Mouse (Mus musculus): ENCODE results near the gene Ccdc125.
A peak's percentile ranks its signal among the peaks of the same experiment; 100 is the strongest.
"Not testable (repeated sequence)": the region's sequence is repeated elsewhere in the genome, so short reads cannot be mapped to it uniquely, and the experiment has no call there.

Gene Ccdc125

DNA sequence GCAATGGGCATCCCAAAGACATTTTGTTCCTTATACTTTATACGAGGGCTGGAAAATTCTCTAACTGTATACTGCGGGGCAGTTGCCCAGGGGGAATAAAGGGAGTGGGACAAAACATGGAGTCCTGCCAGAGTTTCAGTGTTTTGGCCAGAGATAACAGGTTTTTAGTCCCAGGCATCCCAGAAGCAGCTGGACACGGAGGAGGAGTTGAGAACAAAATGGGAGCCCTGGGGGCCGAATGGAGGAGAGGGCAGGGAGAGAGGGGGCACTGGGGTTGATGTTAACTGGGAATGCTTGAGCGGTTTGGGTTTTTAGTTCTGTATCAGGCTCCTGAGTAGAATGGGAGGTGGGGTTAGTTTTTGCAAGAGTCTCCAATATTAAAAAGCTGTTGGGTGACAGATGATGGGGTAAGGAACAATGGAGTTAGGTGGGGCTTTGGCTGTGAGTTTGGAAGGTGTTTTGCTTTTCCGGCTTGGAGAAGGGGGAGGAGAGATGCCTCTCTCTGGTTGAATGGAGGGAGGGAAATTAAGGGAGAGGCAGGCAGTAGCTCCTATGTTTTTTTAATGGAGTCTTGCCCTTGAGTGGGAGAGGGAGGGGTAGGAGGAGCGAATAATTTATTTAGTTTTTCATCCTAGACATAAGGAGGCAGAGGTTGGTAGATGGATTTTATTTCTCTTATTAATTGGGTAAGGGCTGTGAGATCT is 54.7 kb downstream of the Ccdc125 start:
- DNase-seq, result peak; percentile 19

DNA sequence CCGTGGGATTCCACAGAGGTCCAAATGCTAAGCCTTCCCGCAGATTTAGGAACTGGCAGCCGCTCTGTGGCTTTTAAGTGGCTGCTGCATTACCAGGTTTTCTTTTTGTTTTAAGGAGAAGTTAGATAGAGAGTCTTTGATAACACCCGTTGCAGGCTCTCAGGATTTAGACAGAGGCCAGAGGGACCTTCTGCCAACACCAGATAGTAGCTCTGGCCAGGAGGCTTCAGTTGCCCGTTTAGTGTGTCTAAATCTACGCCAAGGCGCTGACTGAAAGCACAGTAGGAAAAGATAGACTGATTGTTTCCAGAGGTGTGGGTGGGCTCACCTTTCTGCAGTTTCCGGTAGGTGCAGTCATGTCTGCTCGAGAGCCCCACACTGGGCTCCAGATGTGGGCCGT is 55.7 kb downstream of the Ccdc125 start:
- DNase-seq, result no peak

DNA sequence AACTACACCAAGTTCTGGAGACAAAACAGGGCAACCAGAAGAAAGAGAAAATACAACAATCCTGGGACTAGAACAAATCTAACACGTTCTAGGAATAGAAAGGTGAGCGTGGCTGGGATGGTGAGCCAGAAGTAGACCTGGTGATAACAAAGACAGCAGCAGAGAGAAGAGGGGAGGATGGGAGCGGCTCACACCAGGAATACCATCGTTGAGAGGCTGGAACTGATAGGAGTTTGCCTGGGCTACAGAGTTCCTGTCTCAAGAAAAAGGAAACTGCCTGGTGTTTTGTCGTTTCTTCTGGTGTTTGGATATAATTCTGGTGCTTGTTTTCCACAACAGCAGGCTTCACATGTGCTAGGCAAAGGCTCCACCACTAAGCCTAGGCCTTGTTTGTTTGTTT is 58.6 kb downstream of the Ccdc125 start:
- DNase-seq, result no peak

DNA sequence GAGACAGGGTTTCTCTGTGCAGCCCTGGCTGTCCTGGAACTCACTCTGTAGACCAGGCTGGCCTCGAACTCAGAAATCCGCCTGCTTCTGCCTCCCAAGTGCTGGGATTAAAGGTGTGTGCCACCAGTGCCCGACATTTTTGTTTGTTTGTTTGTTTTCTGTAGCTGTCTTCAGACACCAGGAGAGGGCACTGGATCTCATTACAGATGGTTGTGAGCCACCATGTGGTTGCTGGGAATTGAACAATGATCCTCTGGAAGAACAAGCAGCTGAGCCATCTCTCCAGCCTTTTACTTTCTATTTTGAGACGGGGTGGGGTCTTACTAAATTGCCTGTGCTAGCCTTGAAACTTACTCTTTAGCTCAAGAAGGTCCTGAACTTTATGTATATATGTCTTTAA is 59.0 kb downstream of the Ccdc125 start:
- not testable (repeated sequence) for DNase-seq

DNA sequence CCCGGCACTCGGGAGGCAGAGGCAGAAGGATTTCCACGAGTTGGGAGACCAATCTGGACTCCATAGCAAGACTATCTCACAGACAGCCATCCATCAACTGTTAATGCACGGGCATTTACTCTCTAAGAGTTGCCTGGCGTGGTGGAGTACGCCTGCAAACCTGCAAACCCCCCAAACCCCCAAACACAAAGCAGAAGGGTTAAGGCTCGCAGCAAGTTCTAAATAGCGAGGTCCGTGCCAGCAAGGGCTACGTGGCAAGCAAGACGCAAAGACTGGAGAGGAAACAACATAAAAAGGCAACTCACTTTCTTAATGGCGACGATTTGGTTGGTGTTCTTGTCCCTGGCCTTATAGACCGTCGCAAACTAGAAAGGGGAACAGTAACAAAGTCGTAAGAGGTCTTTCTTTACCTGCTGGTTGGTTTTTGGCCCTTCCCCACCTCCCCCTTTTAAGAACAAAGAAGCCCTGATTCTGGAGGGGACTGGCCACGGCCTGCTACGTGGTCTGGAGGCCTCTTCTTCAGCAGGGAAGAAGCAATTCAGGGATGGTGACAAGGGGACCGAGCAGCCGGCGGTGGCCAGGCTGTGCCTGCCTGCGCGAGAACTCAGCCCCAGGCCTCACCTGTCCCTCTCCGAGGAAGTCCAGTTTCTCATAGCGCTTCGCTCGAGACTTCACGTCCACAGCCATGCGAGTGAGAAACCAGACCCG is 60.8 kb downstream of the Ccdc125 start:
- DNase-seq, result peak; percentile 34

DNA sequence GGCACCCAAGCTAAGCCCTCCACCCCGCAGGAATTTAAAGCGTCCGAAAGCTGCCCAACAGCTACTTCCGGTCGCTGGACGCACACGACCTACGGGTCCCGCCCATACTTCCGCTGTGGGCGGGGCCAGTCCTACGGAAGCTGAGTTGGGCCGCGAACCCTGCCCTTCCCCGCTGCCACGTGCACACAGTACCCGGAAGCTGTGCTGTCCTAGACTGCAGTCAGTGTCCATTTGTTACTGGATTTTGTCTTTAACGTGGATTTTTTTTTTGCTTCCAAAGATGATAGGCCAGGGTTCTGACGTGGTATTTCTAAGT is 61.3 kb downstream of the Ccdc125 start, which contains the start of gene Cdk7:
Gene Cdk7, minus strand, starts transcription at position 79 of the 316 bp plus-strand sequence.
- peak; percentile 97 for DNase-seq

DNA sequence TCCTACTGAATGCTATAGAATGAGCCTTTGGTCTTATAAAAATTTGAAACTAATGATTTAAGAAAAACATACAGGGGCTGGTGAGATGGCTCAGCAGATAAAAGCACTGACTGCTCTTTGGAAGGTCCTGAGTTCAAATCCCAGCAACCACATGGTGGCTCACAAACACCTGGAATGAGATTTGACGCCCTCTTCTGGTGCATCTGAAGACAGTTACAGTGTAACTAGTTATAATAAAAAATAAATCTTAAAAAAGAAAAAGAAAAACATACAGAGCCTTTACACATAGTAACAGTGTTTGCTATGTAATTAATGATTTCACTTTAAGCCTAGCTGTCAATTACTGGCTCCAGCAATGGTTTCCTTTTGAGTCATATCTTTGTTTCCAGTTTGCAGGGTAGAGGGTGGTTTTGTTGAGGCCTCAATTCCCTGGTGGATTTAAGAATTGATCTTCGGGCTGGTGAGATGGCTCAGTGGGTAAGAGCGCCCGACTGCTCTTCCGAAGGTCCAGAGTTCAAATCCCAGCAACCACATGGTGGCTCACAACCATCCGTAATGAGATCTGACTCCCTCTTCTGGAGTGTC is 62.0 kb downstream of the Ccdc125 start:
- DNase-seq, result not testable (repeated sequence)

DNA sequence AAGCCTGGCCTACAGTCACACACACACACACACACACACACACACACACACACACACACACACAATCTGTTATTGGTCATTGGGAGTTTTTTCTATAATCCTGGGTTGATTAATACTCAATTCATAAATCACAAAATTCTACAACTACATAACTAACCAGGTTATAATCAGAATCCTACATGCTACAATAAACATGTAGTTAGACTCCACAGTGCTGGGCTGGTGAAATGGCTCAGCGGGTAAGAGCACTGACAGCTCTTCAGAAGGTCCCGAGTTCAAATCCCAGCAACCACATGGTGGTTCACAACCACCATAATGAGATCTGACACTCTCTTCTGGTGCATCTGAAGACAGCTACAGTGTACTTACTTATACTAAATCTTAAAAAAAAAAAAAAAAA is 63.2 kb downstream of the Ccdc125 start:
- no peak for DNase-seq

DNA sequence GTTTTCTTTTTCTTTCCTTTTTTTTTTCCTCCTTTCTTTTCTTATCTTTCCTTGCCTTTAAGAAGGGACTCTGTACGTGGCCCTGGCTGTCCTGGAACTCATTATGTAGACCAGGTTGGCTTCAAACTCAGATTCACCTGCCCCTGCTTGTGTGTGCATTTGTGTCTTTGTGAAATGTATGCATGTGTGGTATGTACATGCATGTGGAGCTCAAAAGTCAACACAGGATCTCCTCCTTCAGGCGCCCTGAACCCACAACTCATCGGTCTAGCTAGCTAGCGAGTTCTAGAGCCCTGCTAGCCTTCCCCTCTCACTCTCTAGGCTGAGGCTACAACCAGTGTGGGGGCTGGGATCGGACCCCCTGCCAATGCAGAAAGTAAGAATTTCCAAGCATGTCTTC is 73.3 kb downstream of the Ccdc125 start:
- DNase-seq, result no peak

DNA sequence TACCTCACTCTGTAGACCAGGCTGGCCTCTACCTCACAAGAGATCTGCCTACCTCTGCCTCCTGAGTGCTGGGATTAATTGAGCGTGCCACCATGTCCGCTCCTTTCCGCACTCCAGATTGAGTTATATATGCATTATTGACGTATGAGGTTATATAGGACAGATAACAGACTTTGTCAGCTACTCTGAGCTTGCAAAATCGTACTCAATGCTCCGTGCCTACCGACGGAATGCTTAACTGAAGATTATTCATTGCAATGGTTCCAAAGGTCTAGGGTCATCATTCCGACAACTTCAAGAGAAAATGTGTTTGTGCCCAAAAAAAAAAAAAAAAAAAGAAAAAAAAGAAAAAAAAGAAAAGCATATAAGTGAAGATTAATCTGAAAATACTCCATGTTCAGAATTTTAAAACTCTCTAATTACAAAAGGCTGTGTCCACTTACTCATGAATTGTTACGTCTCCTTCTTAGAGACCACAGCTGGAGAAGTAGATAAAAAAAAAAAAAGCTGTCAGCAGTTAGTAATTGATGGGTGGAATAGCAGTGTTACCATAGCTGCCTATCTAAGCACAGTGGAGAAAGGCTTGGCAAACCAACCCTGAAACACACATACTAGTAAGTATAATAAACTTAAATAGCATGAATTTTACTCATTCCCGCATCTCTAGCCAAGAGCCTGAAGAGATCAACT is 74.0 kb downstream of the Ccdc125 start:
- DNase-seq, result no peak

DNA sequence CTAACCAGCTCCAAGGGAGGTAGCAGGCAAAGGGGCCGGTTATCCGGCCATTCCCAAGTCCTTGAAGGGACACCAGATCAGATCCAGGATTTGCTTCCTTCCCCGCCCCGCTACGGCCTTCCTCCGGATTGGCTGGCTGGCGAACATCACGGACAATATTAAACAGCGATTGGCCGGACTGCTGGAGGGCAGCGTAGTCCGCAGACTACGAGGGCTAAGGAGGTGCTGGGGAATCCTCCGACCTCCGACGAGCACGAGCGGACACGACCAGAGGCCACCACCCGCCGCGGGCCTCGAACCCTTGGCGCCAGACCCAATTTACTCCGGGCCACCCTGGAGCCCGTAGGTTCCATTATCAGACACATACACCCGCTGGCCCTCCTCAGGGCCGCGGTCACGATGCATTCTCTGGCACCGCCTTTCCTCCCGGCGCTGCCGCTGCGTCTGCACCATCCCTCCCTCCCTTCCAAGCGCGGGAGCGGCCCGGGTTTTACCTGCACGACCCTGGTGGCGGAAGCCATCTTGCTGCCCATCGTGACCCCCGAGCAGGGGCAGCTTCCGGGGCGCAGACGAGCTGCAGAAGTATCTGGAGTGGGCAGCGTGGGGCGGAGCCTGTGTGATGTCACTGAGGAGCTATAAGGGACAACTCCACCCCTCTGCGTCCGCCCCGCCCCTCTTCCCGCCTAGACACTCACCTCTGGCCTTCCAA is 74.7 kb downstream of the Ccdc125 start, which contains the start of gene Mrps36:
Gene Mrps36, minus strand, starts transcription at position 624 of the 709 bp plus-strand sequence.
- peak; percentile 96 for DNase-seq

DNA sequence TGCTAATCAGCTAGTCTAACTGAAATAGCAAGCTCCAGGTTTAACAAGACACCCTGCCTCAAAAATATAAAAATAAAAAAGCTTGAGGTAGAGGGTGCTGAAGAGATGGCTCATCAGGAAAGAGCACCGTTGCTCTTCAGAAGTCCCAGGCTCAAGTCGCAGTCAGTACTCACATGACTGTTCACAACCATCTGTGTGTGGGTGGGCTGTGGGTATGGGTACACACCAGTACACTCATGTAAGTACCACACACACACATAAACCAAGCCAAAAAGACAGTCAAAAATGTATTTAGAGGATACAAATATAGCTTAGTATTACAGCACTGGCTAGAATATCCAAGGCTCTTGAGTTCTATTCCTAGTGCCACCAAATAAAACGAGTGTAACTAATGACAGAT is 76.6 kb downstream of the Ccdc125 start:
- no peak for DNase-seq
